Mouse (Mus musculus) hindbrain, embryonic 12.5 days (tissue): ENCODE measurements around the gene Apoo. TPM values are rescaled to one million over a fixed set of nuclear protein-coding genes. Genes with fewer than 3 reads are reported as not detected.
"Not testable (repeated sequence)": the region's sequence is repeated elsewhere in the genome, so short reads cannot be mapped to it uniquely, and the experiment has no call there.

Experiments used
- ATAC-seq: fragments of 200-750 bp; cut with Nextera tagmentation; 2 replicates; pipeline ENCODE4 v1.8.0; 2017; ENCODE audit warnings: moderate TSS enrichment; ENCODE audit not compliant: low FRiP score
- H3K27ac ChIP-seq: fragments of 300-500 bp; sonication (generic); 2 replicates; pipeline ENCODE4 v1.5.1; 2016; ENCODE audit warnings: mild to moderate bottlenecking
- H3K27me3 ChIP-seq: fragments of 300-500 bp; sonication (generic); 2 replicates; pipeline ENCODE4 v1.6.1; 2016; ENCODE audit warnings: mild to moderate bottlenecking
- H3K36me3 ChIP-seq: fragments of 300-500 bp; sonication (generic); 2 replicates; pipeline ENCODE4 v1.6.1; 2016; ENCODE audit warnings: mild to moderate bottlenecking
- H3K4me1 ChIP-seq: fragments of 300-500 bp; sonication (generic); 2 replicates; pipeline ENCODE4 v1.6.1; 2016
- H3K4me2 ChIP-seq: fragments of 300-500 bp; sonication (generic); replicated peaks from 2 replicates; pipeline ENCODE4 v1.6.1; 2016; ENCODE audit warnings: mild to moderate bottlenecking
- H3K4me3 ChIP-seq: fragments of 300-500 bp; sonication (generic); 2 replicates; pipeline ENCODE4 v1.5.1; 2016; ENCODE audit warnings: mild to moderate bottlenecking
- H3K9ac ChIP-seq: fragments of 300-500 bp; sonication (generic); 2 replicates; pipeline ENCODE4 v1.6.1; 2016; ENCODE audit warnings: mild to moderate bottlenecking, moderate library complexity
- H3K9me3 ChIP-seq: fragments of 300-500 bp; sonication (generic); replicated peaks from 2 replicates; pipeline ENCODE4 v1.6.1; 2016; ENCODE audit warnings: mild to moderate bottlenecking
- WGBS: fragments of 180-500 bp; shearing (Covaris S2); methylation state at CpG from one replicate; pipeline ENCODE4 v1.1.7; 2016; 5-methylcytosine and 5-hydroxymethylcytosine counted together
- microRNA-seq: library from miRNA; unstranded; fragments of <30 nt; microRNA quantifications from one replicate; pipeline ENCODE4, GENCODE M21; 2017
- polyA plus RNA-seq: library from polyadenylated mRNA; unstranded; fragments of >200 nt; fragmentation: Nextera tagmentation; extraction: Ambion mirVana; gene quantifications from 2 replicates; pipeline ENCODE4 v1.2.1, GENCODE M21; 2016

Apoo gene
- polyA plus RNA-seq, 1 experiment from 2014 or later: 109 TPM

DNA sequence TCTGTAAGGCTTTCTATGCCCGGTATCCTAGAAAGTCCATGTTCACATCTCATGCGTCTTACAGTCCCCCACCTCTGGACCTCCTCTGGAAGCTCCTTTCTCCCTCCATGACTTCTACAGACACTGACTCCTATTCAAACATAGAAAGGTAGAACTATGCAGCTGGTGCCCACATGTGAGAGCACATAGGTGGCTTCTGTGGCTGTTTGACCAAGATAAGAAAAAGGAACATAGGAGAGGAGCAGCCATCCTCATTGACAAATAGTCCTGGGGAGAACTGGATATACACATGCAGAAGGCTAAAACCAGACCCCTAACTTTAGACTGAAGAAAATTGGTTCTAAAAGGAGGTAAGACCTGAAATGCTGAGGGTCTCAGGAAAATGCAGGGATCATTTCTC, 79.1 kb downstream of the Apoo start:
- not testable (repeated sequence) for ATAC-seq, H3K4me2 ChIP-seq, H3K4me3 ChIP-seq, H3K4me1 ChIP-seq, H3K27ac ChIP-seq, H3K9ac ChIP-seq, H3K9me3 ChIP-seq, H3K36me3 ChIP-seq
- WGBS: 95% methylated on average over 2 of the region's 2 CpGs
- peaks cover 16% of the 10 kb centered on the region; the same call in 1 of the 2 replicates for H3K27me3 ChIP-seq

DNA sequence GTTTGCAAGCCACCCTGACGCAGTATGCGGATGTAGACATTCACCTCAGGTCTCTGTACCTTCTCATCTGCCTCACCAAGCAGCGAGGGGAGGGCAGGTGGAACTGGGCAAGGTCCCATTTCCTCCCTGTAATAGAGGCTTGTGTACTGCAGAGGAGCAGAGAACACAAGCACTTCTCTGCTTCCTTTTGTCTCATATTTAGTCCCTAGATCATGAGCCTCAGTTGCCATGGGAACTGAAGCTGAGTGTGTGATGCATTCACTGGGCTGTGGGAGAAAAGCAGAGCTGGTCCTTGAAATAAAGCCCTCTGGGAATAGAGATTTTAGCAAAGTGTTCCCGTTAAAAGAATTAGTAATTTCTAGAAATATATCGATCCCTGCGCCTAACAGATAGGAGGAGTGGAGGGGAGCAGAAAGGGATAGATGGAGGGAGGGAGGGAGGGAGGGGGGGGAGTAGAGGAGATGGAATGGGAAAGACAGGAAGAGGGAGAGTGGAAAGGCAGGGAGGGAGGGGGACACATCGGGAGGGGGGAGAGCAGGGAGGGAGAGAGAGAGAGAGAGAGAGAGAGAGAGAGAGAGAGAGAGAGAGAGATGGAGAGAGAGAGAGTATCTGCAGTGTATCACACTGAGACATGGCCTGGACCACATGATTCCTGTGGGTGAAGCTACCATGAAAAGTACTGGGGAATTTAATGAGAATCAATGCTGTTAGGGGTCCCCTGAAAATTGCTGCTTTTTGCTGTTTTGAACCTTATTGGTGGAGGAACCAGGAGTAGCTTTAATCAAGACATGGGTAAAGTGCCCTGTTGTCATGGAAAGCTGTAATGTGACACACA, 83.3 kb downstream of the Apoo start:
- not testable (repeated sequence) for H3K36me3 ChIP-seq, H3K9ac ChIP-seq, H3K4me1 ChIP-seq, H3K4me2 ChIP-seq, H3K27ac ChIP-seq, H3K9me3 ChIP-seq, H3K4me3 ChIP-seq
- peak; percentile 88 for ATAC-seq
- no CpG with 5 or more reads among the region's 7 CpGs for WGBS
- H3K27me3 ChIP-seq: peaks cover 21% of the 10 kb centered on the region

DNA sequence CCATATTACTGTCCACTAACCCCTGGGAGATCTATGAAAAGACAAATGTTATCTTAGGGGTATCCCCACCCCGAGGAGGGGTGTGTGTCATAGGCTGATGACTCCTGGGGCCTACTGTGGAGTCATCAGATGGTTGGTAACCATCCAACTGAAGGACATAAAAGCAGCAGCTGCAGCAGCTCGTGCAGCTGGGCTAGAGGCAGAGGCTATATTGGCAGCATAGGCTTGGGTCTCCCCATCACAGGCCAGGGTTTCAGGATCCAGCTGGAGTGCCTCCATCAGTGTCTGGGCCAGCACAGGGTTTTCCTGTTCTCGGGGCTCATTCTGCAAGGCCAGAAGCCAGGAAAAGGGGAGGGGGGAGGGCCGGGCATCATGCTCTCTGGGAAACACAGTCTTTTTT, 92.4 kb downstream of the Apoo start:
- no peaks in the 10 kb centered on the region for H3K9me3 ChIP-seq
- no peak overlapping the region for H3K27ac ChIP-seq
- H3K4me2 ChIP-seq: no peak overlapping the region
- H3K4me3 ChIP-seq: no peak overlapping the region
- no peak for ATAC-seq
- no peaks in the 10 kb centered on the region for H3K4me1 ChIP-seq
- H3K9ac ChIP-seq: no peak overlapping the region
- peaks cover 46% of the 10 kb centered on the region for H3K27me3 ChIP-seq
- WGBS: 87% methylated on average over 4 of the region's 4 CpGs
- H3K36me3 ChIP-seq: no peaks in the 10 kb centered on the region

DNA sequence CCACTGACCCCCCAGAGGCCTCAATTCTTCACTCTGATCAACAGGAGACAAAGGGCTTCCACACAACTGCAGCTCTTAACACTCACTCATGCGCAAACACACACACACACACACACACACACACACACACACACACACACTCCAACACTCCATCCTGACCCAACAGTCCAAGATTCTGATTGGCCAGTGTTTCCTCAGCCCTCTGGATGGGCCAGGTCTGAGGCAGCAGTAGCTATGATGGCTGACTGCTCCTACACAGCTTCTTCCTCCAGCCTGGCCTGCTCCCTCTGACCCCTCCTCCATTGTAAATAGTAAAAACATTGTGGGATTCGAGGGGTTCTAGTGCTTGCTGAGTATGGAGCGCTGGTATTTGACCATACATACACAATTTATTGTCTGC, 94.6 kb downstream of the Apoo start:
- not testable (repeated sequence) for H3K4me1 ChIP-seq, ATAC-seq, H3K4me2 ChIP-seq, H3K27ac ChIP-seq, H3K9me3 ChIP-seq, H3K4me3 ChIP-seq, H3K36me3 ChIP-seq, H3K9ac ChIP-seq
- H3K27me3 ChIP-seq: peaks cover 31% of the 10 kb centered on the region
- WGBS: 40% methylated on average over 1 of the region's 3 CpGs

DNA sequence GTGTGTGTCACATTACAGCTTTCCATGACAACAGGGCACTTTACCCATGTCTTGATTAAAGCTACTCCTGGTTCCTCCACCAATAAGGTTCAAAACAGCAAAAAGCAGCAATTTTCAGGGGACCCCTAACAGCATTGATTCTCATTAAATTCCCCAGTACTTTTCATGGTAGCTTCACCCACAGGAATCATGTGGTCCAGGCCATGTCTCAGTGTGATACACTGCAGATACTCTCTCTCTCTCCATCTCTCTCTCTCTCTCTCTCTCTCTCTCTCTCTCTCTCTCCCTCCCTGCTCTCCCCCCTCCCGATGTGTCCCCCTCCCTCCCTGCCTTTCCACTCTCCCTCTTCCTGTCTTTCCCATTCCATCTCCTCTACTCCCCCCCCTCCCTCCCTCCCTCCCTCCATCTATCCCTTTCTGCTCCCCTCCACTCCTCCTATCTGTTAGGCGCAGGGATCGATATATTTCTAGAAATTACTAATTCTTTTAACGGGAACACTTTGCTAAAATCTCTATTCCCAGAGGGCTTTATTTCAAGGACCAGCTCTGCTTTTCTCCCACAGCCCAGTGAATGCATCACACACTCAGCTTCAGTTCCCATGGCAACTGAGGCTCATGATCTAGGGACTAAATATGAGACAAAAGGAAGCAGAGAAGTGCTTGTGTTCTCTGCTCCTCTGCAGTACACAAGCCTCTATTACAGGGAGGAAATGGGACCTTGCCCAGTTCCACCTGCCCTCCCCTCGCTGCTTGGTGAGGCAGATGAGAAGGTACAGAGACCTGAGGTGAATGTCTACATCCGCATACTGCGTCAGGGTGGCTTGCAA, 95.9 kb downstream of the Apoo start:
- H3K9me3 ChIP-seq, H3K4me2 ChIP-seq, H3K4me3 ChIP-seq, H3K27ac ChIP-seq, H3K9ac ChIP-seq, H3K36me3 ChIP-seq, H3K4me1 ChIP-seq: not testable (repeated sequence)
- no CpG with 5 or more reads among the region's 7 CpGs for WGBS
- ATAC-seq: peak; percentile 87
- peaks cover 23% of the 10 kb centered on the region for H3K27me3 ChIP-seq

Small RNAs within 50 kb of the gene (microRNA-seq; reads per million reads assigned to microRNA genes)
- not detected for gene Gm44477

Other genes with a start within 250 kb of the Apoo start
- 26.4 and 28.2 TPM in 2 replicates for gene Zfx, start 243.4 kb upstream of the Apoo start, polyA plus RNA-seq
- 98.6 and 99.0 TPM in 2 replicates for gene Eif2s3x, start 154.3 kb upstream of the Apoo start, polyA plus RNA-seq
- 11.0 and 12.9 TPM in 2 replicates for gene Klhl15, start 132.5 kb upstream of the Apoo start, polyA plus RNA-seq
- 0.12 TPM in 1 of 2 replicates, not detected in the other for gene Fam90a1b, start 340 bp upstream of the Apoo start, polyA plus RNA-seq
- 955 and 1,015 TPM in 2 replicates for gene Maged1, start 175.0 kb downstream of the Apoo start, polyA plus RNA-seq